Mouse (Mus musculus) neural tube, embryonic 10.5 days (tissue): ENCODE data around the gene Hnf4a.
"Not testable (repeated sequence)": the region's sequence is repeated elsewhere in the genome, so short reads cannot be mapped to it uniquely, and the experiment has no call there.

Source experiments
- DNase-seq: peaks from one replicate; pipeline ENCODE4 v3.0.0-alpha.2; 2017; ENCODE audit warnings: low spot score; ENCODE audit errors: extremely low spot score

Gene Hnf4a

GRCm38 (mm10) chr2:163617874-163618273 lies 111.3 kb downstream of the Hnf4a start:
- no peak for DNase-seq

GRCm38 (mm10) chr2:163620451-163620850 lies 113.8 kb downstream of the Hnf4a start:
- no peak for DNase-seq

DNA sequence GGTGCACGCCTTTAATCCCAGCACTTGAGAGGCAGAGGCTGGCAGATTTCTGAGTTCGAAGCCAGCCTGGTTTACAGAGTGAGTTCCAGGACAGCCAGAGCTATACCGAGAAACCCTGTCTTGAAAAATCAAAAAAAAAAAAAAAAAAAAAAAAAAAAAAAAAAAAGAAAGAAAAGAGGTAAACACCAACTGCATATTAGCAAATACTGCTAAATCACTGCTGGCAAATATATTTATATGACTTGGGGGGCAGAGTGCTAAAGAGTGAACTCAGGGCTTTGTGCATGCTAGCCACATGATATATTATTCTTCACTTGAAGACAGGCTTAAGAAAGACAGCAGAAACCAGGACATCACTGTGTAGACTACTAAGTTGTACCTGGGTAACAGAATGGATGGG lies 114.8 kb downstream of the Hnf4a start:
- DNase-seq = not testable (repeated sequence)
